Mouse (Mus musculus) cortical plate, adult 2 months (tissue): ENCODE results near the gene 6330409D20Rik. TPM values are rescaled to one million over a fixed set of nuclear protein-coding genes. Genes with fewer than 3 reads are reported as not detected.
A peak's percentile ranks its signal among the peaks of the same experiment; 100 is the strongest.

Source experiments
- H3K27ac ChIP-seq: fragments of 200-500 bp; 2 replicates; pipeline ENCODE4 v1.5.1; 2012; ENCODE audit warnings: low read length, control low read depth, inconsistent platforms; ENCODE audit not compliant: insufficient read depth
- H3K4me1 ChIP-seq: fragments of 200-500 bp; 2 replicates; pipeline ENCODE4 v1.6.1; 2011; ENCODE audit warnings: low read length; ENCODE audit not compliant: control insufficient read depth, insufficient read depth
- H3K4me3 ChIP-seq: fragments of 200-500 bp; 2 replicates; pipeline ENCODE4 v1.5.1; 2011; ENCODE audit warnings: mild to moderate bottlenecking, low read length, control low read depth; ENCODE audit not compliant: insufficient read depth
- CTCF ChIP-seq: fragments of 200-500 bp; IDR thresholded peaks from 2 replicates; pipeline ENCODE4 v1.5.1; 2011; ENCODE audit warnings: mild to moderate bottlenecking, control low read depth, low read length; ENCODE audit not compliant: insufficient read depth; ENCODE audit errors: extremely low read depth
- POLR2A ChIP-seq: fragments of 200-500 bp; IDR thresholded peaks from 2 replicates; pipeline ENCODE4 v1.6.1; 2011; ENCODE audit warnings: mild to moderate bottlenecking, low read length, control low read depth; ENCODE audit not compliant: insufficient read depth; ENCODE audit errors: extremely low read depth
- polyA plus RNA-seq: library from polyadenylated mRNA; depleted of rRNA; stranded (reverse); fragments of >200 nt; gene quantifications from 2 replicates; pipeline ENCODE4 v1.2.3, GENCODE M21; 2012; rRNA removed

The 6330409D20Rik gene
- polyA plus RNA-seq, 1 experiment = 3.5 TPM

DNA sequence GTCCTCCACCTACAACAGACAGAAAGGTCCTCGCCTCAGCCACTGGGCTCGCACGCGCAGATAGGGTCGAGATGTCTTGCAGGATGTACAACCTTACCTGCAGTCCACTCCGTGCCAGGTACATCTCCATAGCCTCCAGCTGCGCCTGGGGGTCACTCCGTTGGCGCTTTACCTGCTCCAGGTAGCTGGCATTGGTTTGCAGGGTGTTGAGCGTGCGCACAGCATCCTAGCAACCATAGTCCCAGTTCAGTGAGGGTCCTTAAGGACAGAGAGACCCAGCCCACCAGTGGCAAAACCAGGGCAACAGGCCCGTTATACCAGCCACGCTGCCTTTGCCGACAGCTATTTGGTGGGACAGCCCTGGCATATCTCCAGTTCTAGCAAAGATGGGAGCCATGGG, 48.3 kb downstream of the 6330409D20Rik start:
- H3K27ac ChIP-seq = no peak overlapping the region
- TF ChIP-seq POLR2A (no peak), CTCF (no peak)
- H3K4me1 ChIP-seq = peaks cover 2% of the 10 kb centered on the region; the same call in 1 of the 2 replicates
- no peak overlapping the region for H3K4me3 ChIP-seq

- no peak overlapping the region for H3K27ac ChIP-seq
- H3K4me3 ChIP-seq = no peak overlapping the region
- TF ChIP-seq POLR2A = no peak
- no peak for TF ChIP-seq CTCF
- peaks cover 2% of the 10 kb centered on the region; the same call in 1 of the 2 replicates for H3K4me1 ChIP-seq
Measured at GRCm38 (mm10) chr2:32691041-32691440, 49.8 kb downstream of the 6330409D20Rik start.

GRCm38 (mm10) chr2:32689420-32689819, 51.4 kb downstream of the 6330409D20Rik start:
- Histone ChIP-seq H3K27ac (no peak overlapping the region), H3K4me1 (peaks cover 2% of the 10 kb centered on the region; the same call in 1 of the 2 replicates), H3K4me3 (no peak overlapping the region)
- TF ChIP-seq POLR2A (no peak), CTCF (peak; percentile 100)

DNA sequence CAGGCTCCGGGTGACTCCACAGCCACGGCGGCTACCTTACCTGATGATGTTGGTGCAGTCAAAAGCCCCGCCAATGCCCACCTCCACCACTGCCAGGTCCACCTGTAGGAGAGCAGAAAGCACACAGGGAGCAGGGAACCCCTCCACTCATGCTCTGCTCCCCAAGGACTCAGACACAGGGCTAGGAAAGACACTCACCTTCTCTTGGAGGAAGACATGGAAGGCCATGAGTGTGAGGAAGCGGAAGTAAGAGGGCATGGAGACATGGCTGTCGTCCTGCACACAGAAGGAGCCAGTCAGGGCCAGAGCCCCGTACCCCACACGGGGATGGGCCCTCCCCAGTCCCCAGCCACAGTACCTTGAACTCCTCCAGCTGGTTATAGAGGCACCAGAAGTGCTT, 53.3 kb downstream of the 6330409D20Rik start:
- TF ChIP-seq CTCF = no peak
- TF ChIP-seq POLR2A = no peak
- H3K4me3 ChIP-seq = no peak overlapping the region

DNA sequence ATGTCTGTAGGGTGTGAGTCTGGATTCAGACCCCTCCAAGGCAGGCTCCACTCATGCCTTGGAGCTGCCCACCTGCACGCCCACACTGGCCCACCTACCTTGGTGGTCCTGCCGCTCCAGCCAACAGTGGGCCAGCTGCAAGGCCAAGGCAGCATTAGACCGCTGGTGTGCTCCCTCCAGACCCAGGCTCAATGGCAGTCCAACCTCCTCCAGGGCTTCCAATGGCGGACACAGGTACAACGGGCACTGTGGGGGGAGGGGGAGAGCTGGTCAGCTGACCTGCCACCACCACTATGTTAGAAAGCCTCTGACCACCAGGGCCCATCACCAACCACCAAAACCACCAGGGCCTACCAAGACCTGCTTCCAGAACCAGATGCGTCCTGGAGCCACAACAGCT, 54.2 kb downstream of the 6330409D20Rik start:
- no peak for TF ChIP-seq POLR2A
- no peak for TF ChIP-seq CTCF
- Histone ChIP-seq H3K27ac (no peak overlapping the region), H3K4me3 (no peak overlapping the region), H3K4me1 (no peaks in the 10 kb centered on the region)

More for the DNA sequence above, 53.3 kb downstream of the 6330409D20Rik start:
- Histone ChIP-seq H3K27ac (no peak overlapping the region), H3K4me1 (no peaks in the 10 kb centered on the region)

GRCm38 (mm10) chr2:32685807-32686206, 55.0 kb downstream of the 6330409D20Rik start:
- Histone ChIP-seq H3K4me3 (no peak overlapping the region), H3K4me1 (no peaks in the 10 kb centered on the region), H3K27ac (no peak overlapping the region)
- TF ChIP-seq CTCF = no peak
- TF ChIP-seq POLR2A = no peak

DNA sequence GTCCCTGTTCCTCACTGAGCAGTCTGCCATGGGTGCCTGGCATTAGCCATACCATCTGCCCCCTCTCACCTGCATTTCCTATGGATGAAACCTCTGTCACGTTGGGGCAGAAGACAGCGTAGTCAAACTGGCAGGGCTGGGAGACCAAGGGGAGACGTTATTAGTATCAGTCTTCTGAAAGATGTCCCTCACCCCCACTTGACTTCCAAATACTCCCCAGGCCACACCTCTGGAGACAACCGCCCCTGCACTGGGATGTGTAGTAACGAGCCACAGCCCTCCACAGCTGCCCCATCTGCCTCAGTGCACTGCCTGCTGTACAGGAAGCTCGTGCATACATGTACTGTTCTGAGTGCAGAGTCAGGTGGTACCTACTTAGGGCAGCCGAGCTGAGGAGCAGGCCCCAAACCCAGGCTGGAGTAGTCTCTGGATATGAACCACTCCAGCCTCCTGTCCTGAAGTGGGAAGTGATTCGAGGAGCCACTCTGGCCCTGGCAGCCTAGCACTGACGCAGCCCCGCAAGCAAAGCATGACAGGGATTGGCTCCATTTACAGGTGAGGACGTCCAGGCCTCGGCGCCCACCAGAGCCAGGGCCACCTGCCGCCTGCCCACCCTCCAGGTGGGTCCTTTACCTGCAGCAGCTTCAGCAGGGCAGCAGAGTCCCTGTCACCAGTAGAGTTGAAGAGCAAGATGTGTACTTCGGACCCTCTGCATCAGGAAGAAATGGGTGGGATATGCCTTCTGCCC, 56.0 kb downstream of the 6330409D20Rik start:
- TF ChIP-seq CTCF (no peak), POLR2A (no peak)
- no peak overlapping the region for H3K27ac ChIP-seq
- no peaks in the 10 kb centered on the region for H3K4me1 ChIP-seq
- H3K4me3 ChIP-seq = no peak overlapping the region

DNA sequence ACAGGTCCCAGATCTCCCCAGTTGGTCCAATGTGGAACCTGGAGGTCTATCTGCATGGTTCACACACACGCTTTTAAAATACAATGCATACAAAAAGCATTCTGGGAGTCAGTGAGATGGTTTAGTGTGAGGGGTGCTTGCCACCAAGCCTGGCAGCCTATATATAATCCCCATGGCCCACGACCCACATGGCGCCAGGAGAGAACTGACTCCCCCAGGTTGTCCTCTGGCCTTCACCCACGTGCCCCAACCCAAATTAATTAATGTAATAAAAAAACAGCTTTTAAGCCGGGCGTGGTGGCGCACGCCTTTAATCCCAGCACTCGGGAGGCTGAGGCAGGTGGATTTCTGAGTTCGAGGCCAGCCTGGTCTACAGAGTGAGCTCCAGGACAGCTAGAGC, 57.1 kb downstream of the 6330409D20Rik start:
- Histone ChIP-seq H3K4me3 (no peak overlapping the region), H3K4me1 (peaks cover 2% of the 10 kb centered on the region), H3K27ac (no peak overlapping the region)
- TF ChIP-seq POLR2A (no peak), CTCF (no peak)

DNA sequence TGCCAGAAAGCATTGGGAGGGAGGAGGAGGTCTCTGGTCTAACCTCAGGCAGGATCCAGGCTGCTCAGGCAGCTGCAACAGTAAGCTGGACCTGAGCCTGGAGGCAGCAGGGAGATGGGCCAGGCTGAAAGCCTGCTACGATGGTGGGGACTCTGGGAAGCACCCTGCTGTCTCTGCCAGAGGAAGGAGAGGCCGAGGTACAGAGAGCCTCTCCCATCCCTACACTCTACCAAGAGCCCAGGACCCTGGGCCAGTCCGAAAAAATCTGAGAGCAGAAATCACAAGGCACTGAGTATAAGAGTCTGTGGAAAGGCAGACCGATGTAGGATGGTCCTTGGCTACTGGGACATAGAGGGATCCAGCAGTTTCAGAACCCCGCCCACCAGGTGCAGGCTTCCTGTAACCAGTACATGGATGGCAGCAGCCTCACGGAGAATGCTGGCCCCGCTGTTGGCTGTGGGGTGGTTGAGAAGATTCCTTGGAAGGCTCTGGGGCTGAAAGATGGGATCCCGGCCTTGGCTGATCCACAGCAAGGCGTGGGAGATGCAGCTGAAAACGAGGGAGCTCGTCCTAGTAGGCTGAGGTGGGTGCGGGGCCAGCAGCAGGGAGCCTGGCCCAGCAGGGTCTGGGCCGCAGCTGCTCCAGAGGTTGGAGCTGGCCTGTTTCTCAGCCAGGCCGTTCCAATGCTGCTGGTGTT, 57.9 kb downstream of the 6330409D20Rik start:
- H3K4me3 ChIP-seq = no peak overlapping the region
- peaks cover 2% of the 10 kb centered on the region for H3K4me1 ChIP-seq
- no peak overlapping the region for H3K27ac ChIP-seq
- TF ChIP-seq POLR2A (no peak), CTCF (no peak)

Other genes with a start within 250 kb of the 6330409D20Rik start
- gene Fam102a, start 205.7 kb downstream of the 6330409D20Rik start, polyA plus RNA-seq = 39.2 and 46.7 TPM in 2 replicates
- 153 and 155 TPM in 2 replicates for gene Dpm2, start 170.2 kb downstream of the 6330409D20Rik start, polyA plus RNA-seq
- 31.3 and 37.6 TPM in 2 replicates for gene Pip5kl1, start 166.2 kb downstream of the 6330409D20Rik start, polyA plus RNA-seq
- 1.0 TPM in 2 replicates for gene 9430097D07Rik, start 165.3 kb downstream of the 6330409D20Rik start, polyA plus RNA-seq
- 34.8 and 36.6 TPM in 2 replicates for gene St6galnac4, start 153.9 kb downstream of the 6330409D20Rik start, polyA plus RNA-seq
- gene St6galnac6, start 141.3 kb downstream of the 6330409D20Rik start, polyA plus RNA-seq = 101 and 110 TPM in 2 replicates
- 118 and 127 TPM in 2 replicates for gene Ak1, start 119.3 kb downstream of the 6330409D20Rik start, polyA plus RNA-seq
- gene Eng, start 94.4 kb downstream of the 6330409D20Rik start, polyA plus RNA-seq = 35.1 and 39.0 TPM in 2 replicates
- gene Fpgs, start 36.9 kb downstream of the 6330409D20Rik start, polyA plus RNA-seq = 16.4 and 17.7 TPM in 2 replicates
- gene Cdk9, start 27.9 kb downstream of the 6330409D20Rik start, polyA plus RNA-seq = 260 and 329 TPM in 2 replicates
- 29.7 and 31.5 TPM in 2 replicates for gene Sh2d3c, start 20.0 kb downstream of the 6330409D20Rik start, polyA plus RNA-seq
- 54.9 and 58.9 TPM in 2 replicates for gene Tor2a, start 16.2 kb upstream of the 6330409D20Rik start, polyA plus RNA-seq
- 1.8 and 2.2 TPM in 2 replicates for gene Ttc16, start 34.6 kb upstream of the 6330409D20Rik start, polyA plus RNA-seq
- gene Ptrh1, start 34.8 kb upstream of the 6330409D20Rik start, polyA plus RNA-seq = 5.4 and 6.6 TPM in 2 replicates
- 0.11 and 0.35 TPM in 2 replicates for gene Cfap157, start 43.4 kb upstream of the 6330409D20Rik start, polyA plus RNA-seq
- 709 and 713 TPM in 2 replicates for gene Stxbp1, start 106.2 kb upstream of the 6330409D20Rik start, polyA plus RNA-seq
- gene Fam129b, start 135.1 kb upstream of the 6330409D20Rik start, polyA plus RNA-seq = 27.1 and 29.0 TPM in 2 replicates
- gene Rpl12, start 220.5 kb upstream of the 6330409D20Rik start, polyA plus RNA-seq = 484 and 506 TPM in 2 replicates
- 25.6 and 25.9 TPM in 2 replicates for gene Lrsam1, start 220.6 kb upstream of the 6330409D20Rik start, polyA plus RNA-seq
- 47.5 TPM in 2 replicates for gene Slc2a8, start 241.1 kb upstream of the 6330409D20Rik start, polyA plus RNA-seq